Mouse (Mus musculus) CH12.LX (cell line): ENCODE results near the gene Yars2.

Experiments used
- NRF1 ChIP-seq: IDR thresholded peaks from 2 replicates; pipeline ENCODE4 v1.6.1; 2014; ENCODE audit warnings: low read depth, mild to moderate bottlenecking, inconsistent platforms, low read length, improper control_type of control experiment, moderate library complexity
- POLR2A ChIP-seq: IDR thresholded peaks from 2 replicates; pipeline ENCODE4 v1.6.1; 2011; ENCODE audit warnings: low read depth, mild to moderate bottlenecking, improper control_type of control experiment, low read length

GRCm38 (mm10) chr16:16357908-16358307 lies 55.1 kb downstream of the Yars2 start:
- TF ChIP-seq POLR2A (no peak), NRF1 (no peak)
